Mouse (Mus musculus) ES-Bruce4 (cell line): ENCODE results near the gene Pvr.
A peak's percentile ranks its signal among the peaks of the same experiment; 100 is the strongest.

Experiments
- CTCF ChIP-seq: IDR thresholded peaks from one replicate; pipeline ENCODE4 v1.8.1; 2011; ENCODE audit warnings: low read depth, low read length
- EP300 ChIP-seq: IDR thresholded peaks from 2 replicates; pipeline ENCODE4 v1.6.1; 2011; ENCODE audit warnings: low read depth, low read length; ENCODE audit not compliant: insufficient read depth
- POLR2A ChIP-seq: IDR thresholded peaks from one replicate; pipeline ENCODE4 v1.8.1; 2011; ENCODE audit warnings: low read length; ENCODE audit not compliant: insufficient read depth

GRCm38 (mm10) chr7:19920506-19921261 is at the start of gene Pvr:
- TF ChIP-seq POLR2A (peak; percentile 37), CTCF (no peak), EP300 (peak; percentile 84)
